Comparison of ENCODE assay signal across 10 mouse cellular contexts in the genomic region with DNA sequence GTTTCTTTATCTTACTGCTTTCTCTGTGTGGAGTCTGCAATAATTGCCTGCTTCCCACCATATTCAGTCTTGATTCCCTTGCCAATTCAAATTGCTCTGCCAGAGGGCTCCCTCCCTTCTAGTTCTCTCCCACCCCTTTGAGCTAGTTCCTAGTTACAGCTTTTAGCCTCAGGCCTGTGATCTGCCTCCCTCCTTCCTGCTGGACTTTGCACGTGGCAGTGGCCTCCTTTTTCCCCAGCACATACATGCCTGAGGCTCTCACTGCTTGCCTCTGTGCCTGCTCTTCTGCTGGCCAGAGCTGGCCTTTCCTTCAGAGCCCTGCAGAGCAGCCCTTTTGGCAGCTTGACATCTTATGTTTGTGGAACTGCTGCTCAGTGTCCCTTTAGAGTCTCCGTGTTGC. TPM values are rescaled to one million over a fixed set of nuclear protein-coding genes. Genes with fewer than 3 reads are reported as not detected.
DNase-seq lines count a peak whose midpoint lies in the region; ATAC-seq lines count a peak whose summit lies in the region.
"Had no signal": no experiment of that assay in that cellular context is flagged by ENCODE, and none has a peak within 500 bp of the region (broad histone marks: within the 10 kb centered on the region; RNA-seq: fewer than 3 reads in every experiment).

No protein-coding gene starts in this region.

- intact Hi-C loops in heart, postnatal 25 days (cut with DNase I), result loop anchor here (10.0 kb wide), 1 partner anchor 752 kb away; no protein-coding TSS in a partner anchor

- H3K36me3 ChIP-seq in hindbrain, embryonic 10.5 days, result peaks cover 18% of the 10 kb centered on the region
- no peaks in the 10 kb centered on the region for H3K36me3 ChIP-seq in hindbrain, embryonic 11.5 days (ENCODE audit: control insufficient read depth, insufficient read depth, low read length)
- H3K36me3 ChIP-seq in midbrain, embryonic 14.5 days (ENCODE audit: control insufficient read depth, insufficient read depth, low read length), result peaks cover 8% of the 10 kb centered on the region; the same call in 1 of the 2 replicates
- H3K36me3 ChIP-seq in midbrain, embryonic 10.5 days, result peaks cover 10% of the 10 kb centered on the region

- H3K27me3 ChIP-seq in hindbrain, embryonic 10.5 days (ENCODE audit: insufficient read depth, poor library complexity, severe bottlenecking), result no peaks in the 10 kb centered on the region
- H3K27me3 ChIP-seq in hindbrain, embryonic 11.5 days (ENCODE audit: control insufficient read depth, insufficient read depth, low read length), result no peaks in the 10 kb centered on the region
- H3K27me3 ChIP-seq in midbrain, embryonic 14.5 days (ENCODE audit: control insufficient read depth, insufficient read depth, low read length), result no peaks in the 10 kb centered on the region
- no peaks in the 10 kb centered on the region for H3K27me3 ChIP-seq in midbrain, embryonic 10.5 days (ENCODE audit: low read depth, poor library complexity, severe bottlenecking)

- no peak for ATAC-seq in hindbrain, embryonic 11.5 days (ENCODE audit: low FRiP score)
- ATAC-seq in midbrain, embryonic 14.5 days (ENCODE audit: low FRiP score, low TSS enrichment), result no peak

- H3K27ac ChIP-seq in hindbrain, embryonic 10.5 days, result 0 out of 2 replicates have a peak overlapping the region, but pooled peaks have one; percentile 9
- H3K27ac ChIP-seq in hindbrain, embryonic 11.5 days (ENCODE audit: low read depth, low read length), result no peak overlapping the region
- H3K27ac ChIP-seq in midbrain, embryonic 14.5 days (replicated peaks; ENCODE audit: low read depth, low read length), result no peak overlapping the region
- no peak overlapping the region for H3K27ac ChIP-seq in midbrain, embryonic 10.5 days (replicated peaks)
- H3K27ac ChIP-seq: liver, embryonic 14.5 days had no signal

- H3K4me1 ChIP-seq in hindbrain, embryonic 10.5 days (replicated peaks), result no peaks in the 10 kb centered on the region
- no peaks in the 10 kb centered on the region for H3K4me1 ChIP-seq in hindbrain, embryonic 11.5 days (replicated peaks; ENCODE audit: control insufficient read depth, insufficient read depth, low read length)
- H3K4me1 ChIP-seq in midbrain, embryonic 14.5 days (ENCODE audit: control insufficient read depth, insufficient read depth, low read length), result no peaks in the 10 kb centered on the region
- no peaks in the 10 kb centered on the region for H3K4me1 ChIP-seq in midbrain, embryonic 10.5 days

- H3K9me3 ChIP-seq in hindbrain, embryonic 10.5 days, result no peaks in the 10 kb centered on the region
- no peaks in the 10 kb centered on the region for H3K9me3 ChIP-seq in hindbrain, embryonic 11.5 days (ENCODE audit: control insufficient read depth, low read length)
- H3K9me3 ChIP-seq in midbrain, embryonic 14.5 days (ENCODE audit: control insufficient read depth, low read length), result no peaks in the 10 kb centered on the region
- H3K9me3 ChIP-seq in midbrain, embryonic 10.5 days (replicated peaks), result no peaks in the 10 kb centered on the region

- no peak overlapping the region for H3K4me2 ChIP-seq in hindbrain, embryonic 11.5 days (replicated peaks; ENCODE audit: low read depth, low read length)
- H3K4me2 ChIP-seq in midbrain, embryonic 14.5 days (ENCODE audit: low read length), result no peak overlapping the region

- no peak for DNase-seq in hindbrain, embryonic 10.5 days (ENCODE audit: low spot score)
- DNase-seq in hindbrain, embryonic 11.5 days (ENCODE audit: low spot score), result no peak
- peak; percentile 48 for DNase-seq in midbrain, embryonic 14.5 days
- DNase-seq in midbrain, embryonic 10.5 days (ENCODE audit: low spot score), result no peak
- DNase-seq in cerebellum, postnatal 25 days, result peak; percentile 43 to 54
- DNase-seq in lung, postnatal 4 days, result peak; percentile 19 to 57
- no peak for DNase-seq in thymus, postnatal 10 days (ENCODE audit: low spot score in 2 of 2)
- DNase-seq in heart, postnatal 25 days (ENCODE audit: low spot score), result no peak
- DNase-seq: right cerebral cortex, postnatal 14 days had no signal

- no peak overlapping the region for H3K4me3 ChIP-seq in hindbrain, embryonic 10.5 days
- H3K4me3 ChIP-seq in hindbrain, embryonic 11.5 days (ENCODE audit: low read depth, low read length), result no peak overlapping the region
- no peak overlapping the region for H3K4me3 ChIP-seq in midbrain, embryonic 14.5 days (replicated peaks; ENCODE audit: low read depth, low read length)
- no peak overlapping the region for H3K4me3 ChIP-seq in midbrain, embryonic 10.5 days

- no peak overlapping the region for H3K9ac ChIP-seq in hindbrain, embryonic 11.5 days (ENCODE audit: low read depth, low read length)
- H3K9ac ChIP-seq in midbrain, embryonic 14.5 days (replicated peaks; ENCODE audit: low read length), result no peak overlapping the region
- H3K9ac ChIP-seq: liver, embryonic 14.5 days had no signal

- WGBS in hindbrain, embryonic 10.5 days, result 60% methylated on average over 2 of the region's 2 CpGs
- 53% methylated on average over 2 of the region's 2 CpGs for WGBS in hindbrain, embryonic 11.5 days
- 42% methylated on average over 2 of the region's 2 CpGs for WGBS in midbrain, embryonic 14.5 days
- 52% methylated on average over 2 of the region's 2 CpGs for WGBS in midbrain, embryonic 10.5 days

RNA-seq across cellular contexts. Expression of a gene that starts 38.1 kb away (rescaled TPM):
- polyA plus RNA-seq in hindbrain, embryonic 10.5 days (2016; fragmentation: Nextera tagmentation; extraction: Ambion mirVana), result 18.0 and 18.3 TPM in 2 replicates
- polyA plus RNA-seq in hindbrain, embryonic 11.5 days (2014; fragmentation: Nextera tagmentation; extraction: Ambion mirVana), result 18.7 and 25.6 TPM in 2 replicates
- 11.9 and 16.1 TPM in 2 replicates for polyA plus RNA-seq in midbrain, embryonic 14.5 days (2014; fragmentation: Nextera tagmentation; extraction: Ambion mirVana)
- 15.8 and 17.2 TPM in 2 replicates for polyA plus RNA-seq in midbrain, embryonic 10.5 days (2016; fragmentation: Nextera tagmentation; extraction: Ambion mirVana)
- 10 to 100 TPM; 13.0 to 13.4 TPM for total RNA-seq in heart, postnatal 25 days (2021)

RNA-seq across cellular contexts. Expression of a gene that starts 38.2 kb away (rescaled TPM):
- polyA plus RNA-seq in hindbrain, embryonic 10.5 days (2016; fragmentation: Nextera tagmentation; extraction: Ambion mirVana), result 108 and 120 TPM in 2 replicates
- 107 and 121 TPM in 2 replicates for polyA plus RNA-seq in hindbrain, embryonic 11.5 days (2014; fragmentation: Nextera tagmentation; extraction: Ambion mirVana)
- polyA plus RNA-seq in midbrain, embryonic 14.5 days (2014; fragmentation: Nextera tagmentation; extraction: Ambion mirVana), result 84.8 and 111 TPM in 2 replicates
- polyA plus RNA-seq in midbrain, embryonic 10.5 days (2016; fragmentation: Nextera tagmentation; extraction: Ambion mirVana), result 119 and 121 TPM in 2 replicates
- total RNA-seq in heart, postnatal 25 days (2021), result 1 to 10 TPM; 5.8 to 7.0 TPM

Comparison
In these comparisons a context has a peak if more than half of its experiments do, and no peak if none do; other contexts are left out.
1. DNase-seq: peak in midbrain, embryonic 14.5 days (single experiment), cerebellum, postnatal 25 days (2 of 2) and lung, postnatal 4 days (2 of 2); none in hindbrain, embryonic 10.5 days (single experiment), hindbrain, embryonic 11.5 days (single experiment), midbrain, embryonic 10.5 days (single experiment), thymus, postnatal 10 days (0 of 2) and heart, postnatal 25 days (single experiment).